Mouse (Mus musculus): ENCODE measurements at regions not wholly inside any gene's neighbourhood (a gene's known extent, or its start where the extent isn't known, plus 50 kb on each side); places are given as distances from the start of the nearest gene placed in this dataset.

- TF ChIP-seq CTCF (IDR thresholded peaks at IDR 0.05; ENCODE audit: low read depth) (no peak), EP300 (IDR thresholded peaks at IDR 0.05; ENCODE audit: low read depth) (no peak)
Measured at GRCm38 (mm10) chr2:169006549-169006948, 51.2 kb upstream of the Zfp64 start.
